Mouse (Mus musculus) urinary bladder, adult 2 months (tissue): Measurements from ENCODE around the gene Slc23a3. TPM values are rescaled to one million over a fixed set of nuclear protein-coding genes. Genes with fewer than 3 reads are reported as not detected.

ENCODE experiments used
- DNase-seq: peaks from one replicate; pipeline ENCODE4 v3.0.0; 2022; ENCODE audit warnings: low spot score
- polyA plus RNA-seq: library from polyadenylated mRNA; depleted of rRNA; stranded (reverse); fragments of >200 nt; gene quantifications from 2 replicates; pipeline ENCODE4 v1.2.3, GENCODE M21; 2012; rRNA removed

Gene Slc23a3
- polyA plus RNA-seq: 0.91 and 1.2 TPM in 2 replicates

DNA sequence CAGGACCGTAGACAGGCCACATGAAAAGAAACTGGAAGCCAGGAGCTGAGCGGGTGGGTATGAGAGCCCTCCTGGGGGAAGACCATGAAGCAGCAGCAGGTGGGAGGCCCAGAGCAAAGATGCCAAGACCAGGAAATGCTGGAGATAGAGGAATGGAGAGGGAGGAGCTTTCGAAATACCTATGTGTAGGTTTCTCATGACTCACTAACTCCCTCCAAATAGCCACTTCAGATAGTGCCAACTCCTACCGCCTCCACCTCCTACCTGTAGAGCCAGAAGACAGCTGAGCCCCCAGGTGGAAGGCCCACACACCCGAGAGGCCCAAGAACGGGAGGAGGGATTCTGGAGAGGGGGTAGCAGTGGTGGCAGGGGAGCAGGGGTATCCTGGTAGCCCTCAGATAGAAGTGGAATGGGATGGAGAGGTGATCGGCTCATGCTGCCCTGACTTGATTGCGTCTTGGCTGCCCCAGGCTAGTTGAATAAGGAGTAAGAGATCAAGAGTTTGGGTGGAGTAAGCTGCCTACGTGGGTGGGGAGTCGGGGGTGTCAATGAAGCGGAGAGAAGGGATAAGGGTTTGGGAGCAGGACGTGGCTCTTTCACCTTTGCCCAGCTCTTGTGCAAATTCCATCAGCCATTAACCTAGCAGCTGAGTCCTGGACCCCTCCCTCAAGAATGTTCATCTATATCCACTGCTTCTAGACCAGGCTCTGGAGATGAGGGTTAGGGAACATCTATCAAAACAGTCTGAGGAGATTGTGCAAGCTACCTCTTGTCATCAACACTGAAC is at the start of gene Slc23a3:
TSS of gene Slc23a3 (minus strand) at position 470 of the 787 bp plus-strand sequence.
- no peak for DNase-seq

DNA sequence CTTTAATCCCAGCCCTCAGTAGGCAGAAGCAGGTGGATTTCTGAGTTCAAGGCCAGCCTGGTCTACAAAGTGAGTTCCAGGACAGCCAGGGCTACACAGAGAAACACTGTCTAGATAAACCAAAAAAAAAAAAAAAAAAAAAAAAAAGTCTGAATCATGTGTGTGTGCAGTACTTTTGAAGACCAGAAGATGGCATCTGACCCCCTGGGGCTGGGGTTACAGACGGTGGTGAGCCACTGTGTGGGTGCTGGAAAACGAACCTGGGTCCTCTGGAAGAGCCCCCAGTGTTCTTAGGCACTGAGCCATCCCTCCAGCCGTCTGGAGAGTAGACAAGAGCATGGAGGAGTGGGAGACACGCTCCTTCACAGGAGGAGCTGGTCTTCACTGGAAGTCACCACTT is 48.5 kb upstream of the Slc23a3 start:
- no peak for DNase-seq

DNA sequence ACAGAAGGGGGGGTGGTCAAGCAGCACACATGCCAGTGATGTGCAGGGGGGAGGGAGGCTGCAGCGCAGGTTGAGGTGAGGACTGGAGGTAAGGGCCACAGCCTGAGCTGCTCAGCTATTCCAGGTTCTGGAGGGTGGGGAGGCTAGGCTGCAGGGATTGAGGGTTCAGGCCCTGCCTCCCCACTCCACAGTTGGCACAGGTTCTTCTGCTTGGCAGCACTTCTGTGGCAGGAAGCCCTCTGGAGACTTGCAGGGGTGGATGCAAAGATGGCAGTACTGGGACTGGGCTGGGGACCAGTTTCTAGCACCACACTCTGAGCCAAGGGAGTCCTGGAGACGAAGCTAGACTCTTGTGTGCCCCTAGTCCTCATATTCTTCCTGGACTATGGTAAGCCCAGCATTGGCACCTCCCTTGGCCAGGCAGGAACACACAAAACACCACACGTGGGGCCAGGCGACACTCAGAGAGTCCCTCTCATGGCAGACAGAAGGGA is 47.7 kb upstream of the Slc23a3 start:
- no peak for DNase-seq

DNA sequence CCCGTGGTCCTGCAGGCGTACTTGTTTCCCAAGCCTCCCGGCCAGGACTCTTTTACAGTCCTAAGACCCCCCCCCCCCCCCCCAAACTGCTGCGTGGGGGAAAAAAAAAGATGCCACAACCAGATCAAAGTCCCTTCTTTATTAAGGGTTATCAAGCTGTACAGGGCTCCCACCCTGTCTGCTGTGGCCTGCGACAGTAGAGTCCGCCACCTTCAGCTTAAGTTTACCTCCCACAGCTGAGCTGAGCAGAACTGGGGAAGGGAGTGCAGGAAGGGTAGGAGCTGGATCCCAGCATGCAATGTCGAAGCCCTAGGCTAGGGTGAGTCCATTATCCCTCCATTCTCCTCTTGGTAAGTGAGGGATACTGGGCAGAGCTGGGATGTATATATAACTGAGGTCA is 47.1 kb upstream of the Slc23a3 start:
- DNase-seq: no peak

DNA sequence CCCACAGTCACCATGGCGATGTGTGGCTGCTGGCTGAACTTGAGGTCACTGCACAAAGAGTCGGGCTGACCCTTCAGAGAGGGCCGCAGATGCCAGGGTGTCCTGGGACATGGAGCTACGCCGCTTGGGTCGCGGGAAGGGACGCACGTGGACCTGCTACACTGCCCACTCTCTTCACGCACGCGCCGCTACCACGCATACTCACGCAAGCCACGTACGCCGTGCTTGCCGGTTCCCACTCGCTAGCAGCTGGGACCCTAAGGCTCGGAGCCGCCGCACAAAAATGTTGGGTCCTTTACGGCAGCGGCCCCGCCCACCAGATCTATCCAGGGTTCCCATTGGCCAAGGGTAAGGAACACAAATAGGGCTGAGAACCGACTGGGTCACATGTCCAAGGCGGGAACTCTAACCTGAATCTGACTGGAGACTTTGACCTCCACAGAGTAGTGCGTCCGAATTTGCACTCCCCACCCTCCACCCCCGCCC is 46.5 kb upstream of the Slc23a3 start, which contains the start of gene Abcb6:
TSS of gene Abcb6 (minus strand) at position 288 of the 486 bp plus-strand sequence.
- DNase-seq: peak; percentile 55

DNA sequence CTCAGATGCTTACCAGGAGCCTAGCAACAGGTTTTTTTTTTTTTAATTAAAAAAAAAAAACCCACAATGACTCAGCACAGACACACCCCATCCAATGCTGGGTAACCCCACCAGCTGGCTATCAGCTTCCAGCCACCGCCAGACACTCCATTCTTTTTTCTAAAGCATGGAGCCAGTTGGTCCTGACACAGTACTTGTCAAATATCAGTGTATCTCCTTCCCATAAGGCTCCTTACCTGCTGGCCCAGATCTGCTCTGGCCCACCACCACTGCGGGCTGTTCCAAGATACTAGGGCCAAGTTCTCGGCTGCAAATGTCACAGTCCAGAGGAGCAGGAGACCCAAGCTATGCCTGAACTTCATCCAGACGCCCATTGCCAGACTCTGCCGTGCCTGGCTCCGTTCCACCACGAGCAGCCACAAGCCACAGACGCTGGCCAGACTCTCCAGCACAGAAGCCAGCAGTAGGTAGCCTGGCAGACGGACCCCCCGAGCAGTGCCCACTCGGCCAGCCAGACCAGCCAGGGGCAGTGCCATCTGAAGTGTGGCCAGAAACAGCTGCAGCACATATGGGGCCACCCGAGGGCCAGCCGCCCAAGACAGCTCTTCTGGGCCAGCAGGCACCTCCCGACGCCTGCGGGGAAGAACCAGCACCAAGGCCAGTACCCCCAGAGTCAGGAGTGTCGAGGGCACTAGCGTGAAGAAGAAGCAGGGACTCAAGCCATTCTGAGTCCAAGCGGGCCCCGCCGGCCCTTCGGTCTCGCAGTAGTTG is 45.8 kb upstream of the Slc23a3 start:
- no peak for DNase-seq

DNA sequence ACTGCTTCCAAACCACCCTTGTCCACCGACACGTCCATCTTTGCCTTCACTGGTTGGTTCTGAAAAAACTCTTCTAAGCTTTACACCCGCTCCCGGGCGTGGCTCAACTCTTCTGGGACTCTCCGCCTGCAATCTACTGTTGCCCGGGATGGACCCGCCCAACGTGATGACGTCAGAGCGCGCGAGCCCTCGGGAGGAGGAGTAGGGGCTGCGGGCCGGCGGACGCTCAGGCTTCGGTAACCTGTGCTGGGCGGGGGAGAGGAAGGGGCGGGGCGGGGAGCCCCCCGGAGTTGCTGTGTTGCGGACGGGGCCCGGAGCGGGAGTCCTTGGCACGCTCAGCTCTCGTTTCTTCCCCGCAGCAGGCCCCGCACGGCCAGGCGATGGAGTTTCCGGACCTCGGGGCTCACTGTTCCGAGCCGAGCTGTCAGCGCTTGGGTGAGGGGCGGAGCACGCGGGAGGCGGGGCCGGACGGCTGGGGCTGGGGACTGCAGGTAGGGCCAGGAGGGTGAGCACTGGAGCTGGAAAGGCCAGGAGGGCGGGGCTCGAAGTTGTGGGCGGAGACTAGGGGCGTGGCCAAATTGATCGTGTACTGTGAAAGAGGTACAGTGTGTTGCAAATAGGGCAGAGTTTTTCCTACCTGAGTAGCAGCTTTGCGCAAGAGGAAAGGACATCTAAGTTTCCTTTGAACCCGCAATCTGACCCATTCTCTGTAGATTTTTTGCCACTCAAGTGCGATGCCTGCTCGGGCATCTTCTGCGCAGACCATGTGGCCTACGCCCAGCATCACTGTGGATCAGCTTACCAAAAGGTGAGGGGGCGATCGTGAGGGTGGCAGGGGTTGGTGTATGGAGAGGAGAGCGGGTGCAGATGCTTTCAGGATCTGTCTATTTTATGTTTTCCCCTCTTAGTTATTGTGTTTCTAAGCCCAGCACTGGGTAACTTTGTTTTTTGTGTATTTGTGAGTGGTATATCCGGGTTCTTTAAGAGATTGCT is 35.1 kb upstream of the Slc23a3 start, which contains the start of gene Zfand2b:
TSS of gene Zfand2b (plus strand) at position 175 of the 993 bp plus-strand sequence.
- DNase-seq: peak; percentile 95

DNA sequence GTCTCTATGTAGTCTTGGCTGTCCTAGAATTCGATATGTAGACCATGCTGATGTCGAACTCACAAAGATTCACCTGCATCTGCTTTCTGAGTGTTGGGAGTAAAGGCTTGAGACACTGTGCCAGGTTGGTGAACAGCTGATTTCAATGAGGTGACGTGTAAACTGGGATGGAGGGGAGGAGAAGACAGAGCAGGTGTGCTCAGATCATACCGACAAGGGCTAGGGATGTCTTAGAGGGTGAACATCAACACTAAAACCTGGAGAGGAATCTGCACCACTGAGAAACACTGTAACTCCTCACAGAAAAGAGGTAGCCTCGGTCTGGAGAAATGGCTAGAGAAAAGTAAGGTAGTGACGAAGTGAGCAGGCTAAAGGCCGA is 34.4 kb upstream of the Slc23a3 start:
- no peak for DNase-seq

DNA sequence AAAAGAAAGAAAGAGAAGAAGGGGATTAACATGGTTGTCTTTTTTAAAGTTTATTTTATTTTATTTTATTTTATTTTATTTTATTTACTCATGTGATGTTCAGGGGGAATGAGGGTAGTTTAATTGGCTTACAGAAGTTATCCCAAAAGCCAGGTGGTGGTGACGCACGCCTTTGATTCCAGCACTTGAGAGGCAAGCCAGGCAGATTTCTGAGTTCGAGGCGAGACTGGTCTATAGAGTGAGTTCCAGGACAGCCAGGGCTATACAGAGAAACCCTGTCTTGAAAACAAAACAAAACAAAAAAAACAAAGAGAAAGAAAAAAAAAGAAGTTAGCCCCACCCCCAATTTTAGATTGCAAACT is 26.5 kb upstream of the Slc23a3 start:
- no peak for DNase-seq

DNA sequence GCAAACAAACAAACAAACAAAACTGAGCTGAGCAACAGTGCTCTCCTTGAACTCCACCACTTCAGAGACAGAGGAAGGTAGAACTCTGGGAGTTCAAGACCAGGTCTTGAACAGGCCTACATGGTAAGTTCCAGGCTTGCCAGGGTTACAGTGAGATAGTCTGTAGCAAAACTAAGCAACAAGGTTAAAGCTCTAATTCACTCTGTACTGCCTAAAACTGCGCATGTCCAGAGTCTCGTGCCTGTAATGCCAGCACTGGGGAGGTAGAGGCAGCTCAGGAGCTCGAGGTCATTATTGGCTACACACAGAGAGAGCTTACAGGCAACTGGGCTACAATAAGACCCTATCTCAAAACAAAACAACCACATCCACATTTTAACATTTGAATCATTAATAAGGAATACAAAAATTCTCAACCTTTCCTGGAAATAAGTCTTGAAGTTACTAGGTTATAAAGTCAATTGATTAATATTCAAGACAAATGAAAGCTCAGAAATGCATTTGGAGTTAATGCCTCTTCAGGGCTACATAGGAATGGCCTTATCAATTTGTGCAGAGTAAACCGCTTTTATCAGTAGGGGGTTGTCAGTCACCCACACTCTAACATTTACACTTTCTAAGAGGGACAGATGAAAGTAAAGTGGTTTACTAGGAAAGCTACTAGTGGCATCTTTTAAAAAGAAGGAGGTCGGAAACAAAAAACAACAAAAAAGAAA is 26.0 kb upstream of the Slc23a3 start:
- DNase-seq: no peak

DNA sequence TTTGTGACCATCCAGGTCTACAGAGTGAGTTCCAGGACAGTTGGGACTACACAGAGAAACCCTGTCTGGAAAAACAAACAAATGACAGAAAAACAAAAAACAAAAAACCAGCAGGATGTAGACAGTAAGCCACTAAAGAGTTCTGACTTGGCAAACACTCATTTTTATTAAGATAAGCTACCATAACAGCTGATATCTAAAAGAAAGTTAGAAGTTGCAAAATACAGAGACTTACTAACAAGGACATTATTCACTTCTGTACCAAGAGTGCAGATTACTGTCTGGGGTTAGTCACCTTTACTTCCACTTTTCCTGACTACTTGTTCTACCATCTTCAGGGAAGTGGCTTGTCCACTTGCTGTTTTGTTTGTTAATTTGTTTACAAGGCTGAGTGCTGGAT is 25.3 kb upstream of the Slc23a3 start:
- no peak for DNase-seq

DNA sequence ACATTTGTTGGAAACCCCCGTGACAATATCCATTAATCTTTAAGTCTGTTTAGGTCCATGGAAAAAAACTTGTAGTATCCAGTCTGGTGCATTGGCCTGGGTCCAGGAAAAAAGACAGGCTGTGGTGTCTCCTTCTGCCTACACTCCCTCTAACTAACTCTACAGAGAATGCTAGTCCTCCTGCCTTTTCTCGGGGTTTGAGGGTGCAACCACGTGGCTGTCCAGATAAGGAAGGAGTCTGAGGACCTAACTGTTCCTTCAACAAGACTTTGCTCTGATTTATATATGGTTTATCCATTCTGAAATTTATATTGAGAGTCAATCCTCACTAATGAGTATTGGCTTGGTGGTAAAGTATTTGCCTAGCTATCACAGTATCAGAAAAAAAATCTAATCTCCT is 22.1 kb upstream of the Slc23a3 start:
- no peak for DNase-seq

DNA sequence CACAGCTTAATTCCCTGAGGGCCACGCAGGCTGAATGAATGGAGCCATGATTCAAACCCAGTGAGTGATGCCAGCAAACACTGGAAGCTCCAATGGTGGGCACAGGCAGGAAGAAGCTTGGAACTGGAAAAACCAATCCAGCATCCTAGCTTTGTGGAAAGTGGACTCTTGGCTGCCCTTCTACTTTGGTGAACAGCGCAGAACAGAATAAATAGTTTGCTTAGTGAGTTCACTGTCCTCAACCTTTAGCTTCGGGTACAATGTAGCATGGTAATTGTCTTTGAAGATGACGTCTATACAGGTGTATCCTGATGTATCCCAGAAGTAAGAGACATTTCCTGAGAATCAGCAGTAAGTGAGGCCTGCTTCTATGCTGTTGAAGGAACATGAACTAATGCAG is 15.0 kb upstream of the Slc23a3 start:
- no peak for DNase-seq

DNA sequence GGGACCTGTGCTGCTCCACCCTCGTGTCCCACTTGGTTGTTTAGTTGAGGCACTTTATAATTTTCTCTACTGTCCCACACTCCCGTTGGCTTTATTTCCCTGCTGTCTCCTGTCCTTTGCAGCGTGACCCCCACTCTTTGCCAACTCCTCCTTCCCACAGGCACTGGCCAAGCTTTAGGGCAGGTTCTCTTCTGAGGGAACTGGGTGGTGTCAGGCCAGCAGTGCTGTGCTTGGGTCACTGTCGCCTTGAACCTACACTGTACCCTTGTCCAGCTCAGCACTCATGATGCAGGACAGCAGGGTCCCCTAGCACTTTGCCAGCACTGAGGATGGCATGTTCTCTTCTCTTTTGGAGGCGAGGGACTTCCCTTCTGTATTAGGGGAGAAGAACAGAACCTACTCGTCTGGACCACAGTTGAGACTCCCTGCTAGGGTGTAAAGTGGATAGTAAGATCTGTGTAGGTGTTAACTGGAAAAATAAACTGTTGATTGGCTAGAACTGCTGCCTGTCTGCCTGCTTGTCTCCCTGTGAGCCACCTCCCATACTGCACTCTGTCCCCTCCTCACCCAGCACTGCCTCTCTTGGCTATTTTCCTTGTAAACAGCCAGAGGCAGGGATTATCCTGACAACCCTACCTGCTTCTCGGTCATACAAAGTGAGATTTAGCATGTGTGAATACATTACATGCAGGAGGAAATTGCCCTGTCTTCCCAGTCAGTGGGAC is 13.9 kb upstream of the Slc23a3 start:
- no peak for DNase-seq

DNA sequence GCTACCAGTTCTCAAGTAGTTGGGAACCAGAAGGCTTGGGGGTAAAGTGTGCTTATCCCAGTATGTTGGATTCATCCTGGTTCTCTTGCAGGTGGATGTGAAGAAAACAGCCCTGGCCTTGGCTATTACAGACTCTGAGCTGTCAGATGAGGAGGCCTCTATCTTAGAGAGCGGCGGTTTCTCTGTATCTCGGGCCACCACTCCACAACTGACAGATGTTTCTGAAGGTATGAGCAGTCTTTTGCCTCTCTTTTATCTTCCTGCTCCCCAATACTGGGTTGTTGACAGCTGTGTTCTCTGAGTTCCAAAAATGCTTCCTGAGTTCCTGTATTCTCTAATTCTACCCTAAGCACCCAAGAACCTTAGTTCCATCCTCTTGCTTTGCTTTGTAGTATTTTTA is 11.9 kb upstream of the Slc23a3 start:
- no peak for DNase-seq

DNA sequence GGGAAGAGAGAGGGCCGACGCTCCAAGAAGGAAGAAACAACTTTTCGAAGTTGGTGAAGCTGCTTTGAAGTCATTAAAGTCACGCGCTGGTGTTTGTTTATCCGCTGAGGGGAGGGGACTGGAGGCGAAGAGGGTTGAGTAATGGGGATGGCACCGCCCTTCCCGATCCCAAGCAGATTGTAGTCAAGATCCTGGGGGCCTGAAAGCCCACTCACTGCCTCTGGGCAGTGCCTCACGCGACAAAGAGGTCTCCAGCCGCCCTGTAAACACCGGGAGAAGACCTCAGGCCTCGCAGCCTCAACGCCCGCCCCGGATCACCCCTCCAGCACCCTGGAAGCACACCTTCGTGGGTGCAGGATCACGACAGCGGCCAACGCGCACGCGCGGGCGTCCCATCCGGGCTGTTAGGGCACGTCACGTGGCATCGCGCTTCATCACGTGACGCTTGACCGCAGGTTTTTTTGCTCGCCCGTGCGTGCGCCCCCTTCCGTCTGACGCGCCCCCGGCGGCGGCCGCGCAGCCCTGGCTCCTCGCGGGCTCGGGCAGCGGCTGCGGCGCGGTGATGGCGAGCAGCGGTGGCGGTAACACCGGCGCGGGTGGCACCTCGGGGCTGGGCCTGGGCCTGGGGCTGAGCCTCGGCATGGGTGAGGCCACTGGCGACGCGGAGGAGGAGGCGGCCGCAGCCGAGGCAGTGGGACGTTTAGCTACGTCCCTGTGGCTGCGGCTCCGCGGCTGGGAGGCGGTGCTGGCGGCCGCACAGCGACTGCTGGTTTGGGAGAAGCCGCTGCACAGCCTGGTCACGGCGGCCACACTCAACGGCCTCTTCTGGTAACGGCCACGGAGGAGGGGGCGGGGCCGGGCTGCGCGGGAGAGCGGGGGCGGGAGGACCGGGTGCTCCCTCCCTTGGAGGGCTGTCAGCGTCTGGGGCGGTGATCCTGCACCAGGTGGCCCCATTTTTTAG is 8.9 kb upstream of the Slc23a3 start, which contains the start of the genes Cnppd1 and Retreg2:
TSS of gene Cnppd1 (minus strand) at position 411 of the 961 bp plus-strand sequence.
TSS of gene Retreg2 (plus strand) at position 478 of the 961 bp plus-strand sequence.
- DNase-seq: peak; percentile 99

DNA sequence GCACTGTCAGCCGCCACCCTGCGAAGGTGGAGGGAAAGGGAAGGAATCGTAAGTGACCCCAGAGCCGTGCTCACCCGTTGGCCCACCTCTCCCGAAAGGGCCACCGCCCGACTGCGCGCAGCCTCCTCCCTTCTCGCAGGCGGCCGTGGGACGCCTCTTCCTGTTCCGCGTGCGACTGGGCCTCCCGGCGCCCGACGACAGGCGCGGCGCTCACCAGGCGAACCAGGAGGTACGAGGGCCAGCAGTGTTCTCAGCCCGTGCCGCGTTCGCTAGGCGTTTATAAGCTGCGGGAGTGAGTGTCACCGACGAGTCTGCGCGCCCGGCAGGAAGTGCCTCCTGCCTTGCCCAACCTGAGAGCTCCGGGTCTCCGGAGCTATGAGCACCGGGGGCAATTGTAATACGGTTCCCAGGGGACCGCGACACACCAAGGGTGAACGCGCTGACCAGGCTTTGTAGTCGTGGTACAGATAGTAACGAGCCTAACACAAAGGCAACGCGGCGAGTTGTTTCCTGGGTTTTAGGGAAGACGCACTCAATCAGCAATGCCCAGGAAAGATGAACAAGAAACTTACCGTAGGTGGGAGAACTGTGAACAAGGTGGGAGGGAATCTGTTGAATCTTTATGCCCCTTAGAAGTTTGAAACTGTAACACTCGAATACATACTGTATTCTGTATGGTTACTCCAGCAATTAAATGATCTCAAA is 7.9 kb upstream of the Slc23a3 start:
- DNase-seq: peak; percentile 79

DNA sequence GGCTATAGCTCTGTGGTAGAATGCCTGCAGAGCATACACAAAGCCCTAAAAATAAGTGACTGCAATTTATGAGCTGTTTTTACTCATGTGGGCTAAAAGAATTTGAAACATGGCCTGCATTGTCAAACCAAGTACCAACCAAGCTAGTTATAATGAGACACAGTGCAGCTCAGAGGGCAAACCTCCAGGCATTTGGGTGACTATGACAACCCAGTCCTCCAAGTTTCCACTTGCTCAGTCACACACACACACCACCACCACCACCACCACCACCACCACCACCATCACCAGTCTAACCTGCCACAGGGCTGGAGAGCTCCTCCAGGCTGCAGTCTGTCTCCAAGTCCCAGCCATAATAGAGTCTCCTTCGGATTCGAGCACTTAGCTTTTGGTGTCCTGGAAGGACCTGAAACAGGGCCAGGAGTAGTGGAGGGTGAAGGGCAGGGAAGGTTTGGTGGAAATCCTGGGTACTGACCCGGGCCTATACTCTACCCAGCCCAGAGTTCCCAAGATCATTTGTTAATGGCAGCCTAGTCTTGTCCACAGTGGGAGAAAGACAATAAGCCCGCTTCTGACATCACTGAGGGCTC is 7.0 kb upstream of the Slc23a3 start:
- DNase-seq: no peak
